Mouse (Mus musculus): ENCODE results near the gene Smarca5.

Gene Smarca5

GRCm38 (mm10) chr8:80663476-80663875, 75.8 kb downstream of the Smarca5 start:
- no peak for DNase-seq (ENCODE audit: low spot score)

GRCm38 (mm10) chr8:80661055-80661454, 78.2 kb downstream of the Smarca5 start:
- DNase-seq (ENCODE audit: low spot score) = no peak

GRCm38 (mm10) chr8:80657639-80658038, 81.7 kb downstream of the Smarca5 start:
- no peak for DNase-seq (ENCODE audit: low spot score)

All from testis, postnatal 14 days (tissue).